Mouse (Mus musculus) liver, postnatal 0 days (tissue): ENCODE results near the gene Btnl9. TPM values are rescaled to one million over a fixed set of nuclear protein-coding genes. Genes with fewer than 3 reads are reported as not detected.

Source experiments
- ATAC-seq: fragments of 200-750 bp; cut with Nextera tagmentation; 2 replicates; pipeline ENCODE4 v1.8.0; 2017; ENCODE audit warnings: mild to moderate bottlenecking, moderate library complexity
- DNase-seq: peaks from one replicate; pipeline ENCODE4 v3.0.0-alpha.2; 2016
- H3K27ac ChIP-seq: fragments of 300-500 bp; sonication (generic); 2 replicates; pipeline ENCODE4 v1.5.1; 2014; ENCODE audit warnings: antibody characterized with exemption, moderate library complexity, mild to moderate bottlenecking, low read depth
- H3K27me3 ChIP-seq: fragments of 300-500 bp; sonication (generic); 2 replicates; pipeline ENCODE4 v1.6.1; 2014; ENCODE audit warnings: low read length, control low read depth, mixed read lengths; ENCODE audit not compliant: insufficient read depth
- H3K36me3 ChIP-seq: fragments of 300-500 bp; sonication (generic); replicated peaks from 2 replicates; pipeline ENCODE4 v1.6.1; 2014; ENCODE audit warnings: mild to moderate bottlenecking, control low read depth, low read length, moderate library complexity, mixed read lengths; ENCODE audit not compliant: insufficient read depth
- H3K4me1 ChIP-seq: fragments of 300-500 bp; sonication (generic); 2 replicates; pipeline ENCODE4 v1.6.1; 2014; ENCODE audit warnings: antibody characterized with exemption, mild to moderate bottlenecking, control low read depth; ENCODE audit not compliant: insufficient read depth
- H3K4me2 ChIP-seq: fragments of 300-500 bp; sonication (generic); 2 replicates; pipeline ENCODE4 v1.6.1; 2014; ENCODE audit warnings: low read depth, mild to moderate bottlenecking, low read length, moderate library complexity, mixed read lengths
- H3K4me3 ChIP-seq: fragments of 300-500 bp; sonication (generic); 2 replicates; pipeline ENCODE4 v1.5.1; 2014; ENCODE audit warnings: low read depth, low read length
- H3K9ac ChIP-seq: fragments of 300-500 bp; sonication (generic); replicated peaks from 2 replicates; pipeline ENCODE4 v1.6.1; 2014; ENCODE audit warnings: mild to moderate bottlenecking, moderate library complexity
- H3K9me3 ChIP-seq: fragments of 300-500 bp; sonication (generic); 2 replicates; pipeline ENCODE4 v1.6.1; 2016; ENCODE audit warnings: mild to moderate bottlenecking, control low read depth, low read length, mixed read lengths
- CTCF ChIP-seq: sonication (generic); IDR thresholded peaks from 2 replicates; pipeline ENCODE4 v1.5.1; 2016; ENCODE audit warnings: antibody characterized with exemption, low read depth
- EP300 ChIP-seq: IDR thresholded peaks from 2 replicates; pipeline ENCODE4 v1.6.1; 2016; ENCODE audit warnings: antibody characterized with exemption, low read depth, mild to moderate bottlenecking
- WGBS: fragments of 180-500 bp; shearing (Covaris S2); extraction: QIAGEN DNeasy Blood & Tissue Kit; methylation state at CpG from one replicate; pipeline ENCODE4 v1.1.7; 2014; ENCODE audit not compliant: insufficient replicate concordance; 5-methylcytosine and 5-hydroxymethylcytosine counted together
- polyA plus RNA-seq: library from polyadenylated mRNA; unstranded; fragments of >200 nt; fragmentation: Nextera tagmentation; extraction: Ambion mirVana; gene quantifications from 2 replicates; pipeline ENCODE4 v1.2.1, GENCODE M21; 2015

Btnl9 gene
- polyA plus RNA-seq, 1 experiment from 2014 or later, result 1.9 TPM

DNA sequence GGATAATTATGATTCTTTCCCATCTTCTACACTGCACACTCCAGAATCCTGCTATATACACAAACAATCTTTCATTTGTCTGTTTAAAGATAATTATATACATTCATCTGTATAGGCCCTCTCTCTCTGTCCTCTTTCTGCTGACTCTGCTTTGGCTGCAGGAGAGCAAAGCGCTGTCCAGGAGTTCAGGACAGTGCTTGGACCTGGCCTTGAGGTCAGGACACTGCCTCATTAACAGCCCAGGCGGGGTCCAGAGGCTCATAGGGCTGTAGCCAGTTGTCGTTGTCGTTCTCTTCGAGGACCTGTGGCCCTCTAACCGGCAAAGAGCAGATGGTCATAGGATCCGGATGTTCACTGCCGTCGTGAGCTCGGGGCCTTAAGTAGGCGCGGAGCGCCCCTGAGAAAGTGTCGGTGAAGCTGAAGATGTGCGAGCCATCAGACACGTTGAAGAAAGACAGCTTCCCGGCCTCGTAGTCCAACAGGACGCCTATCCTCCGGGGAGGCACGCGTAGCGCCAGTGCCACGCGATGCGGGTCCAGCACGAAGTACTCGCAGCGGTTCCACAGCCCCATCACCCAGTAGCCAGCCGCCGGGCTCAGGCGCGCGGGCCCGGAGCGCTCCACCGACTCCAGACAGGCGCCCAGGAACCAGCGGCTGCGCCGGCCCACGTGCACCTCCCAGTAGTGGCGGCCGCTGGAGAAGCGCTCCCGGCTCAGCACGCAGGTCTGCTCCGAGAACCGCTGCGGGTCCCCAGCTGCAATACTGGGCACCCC is 17.9 kb downstream of the Btnl9 start:
- WGBS, result 16% methylated on average over 43 of the region's 50 CpGs

DNA sequence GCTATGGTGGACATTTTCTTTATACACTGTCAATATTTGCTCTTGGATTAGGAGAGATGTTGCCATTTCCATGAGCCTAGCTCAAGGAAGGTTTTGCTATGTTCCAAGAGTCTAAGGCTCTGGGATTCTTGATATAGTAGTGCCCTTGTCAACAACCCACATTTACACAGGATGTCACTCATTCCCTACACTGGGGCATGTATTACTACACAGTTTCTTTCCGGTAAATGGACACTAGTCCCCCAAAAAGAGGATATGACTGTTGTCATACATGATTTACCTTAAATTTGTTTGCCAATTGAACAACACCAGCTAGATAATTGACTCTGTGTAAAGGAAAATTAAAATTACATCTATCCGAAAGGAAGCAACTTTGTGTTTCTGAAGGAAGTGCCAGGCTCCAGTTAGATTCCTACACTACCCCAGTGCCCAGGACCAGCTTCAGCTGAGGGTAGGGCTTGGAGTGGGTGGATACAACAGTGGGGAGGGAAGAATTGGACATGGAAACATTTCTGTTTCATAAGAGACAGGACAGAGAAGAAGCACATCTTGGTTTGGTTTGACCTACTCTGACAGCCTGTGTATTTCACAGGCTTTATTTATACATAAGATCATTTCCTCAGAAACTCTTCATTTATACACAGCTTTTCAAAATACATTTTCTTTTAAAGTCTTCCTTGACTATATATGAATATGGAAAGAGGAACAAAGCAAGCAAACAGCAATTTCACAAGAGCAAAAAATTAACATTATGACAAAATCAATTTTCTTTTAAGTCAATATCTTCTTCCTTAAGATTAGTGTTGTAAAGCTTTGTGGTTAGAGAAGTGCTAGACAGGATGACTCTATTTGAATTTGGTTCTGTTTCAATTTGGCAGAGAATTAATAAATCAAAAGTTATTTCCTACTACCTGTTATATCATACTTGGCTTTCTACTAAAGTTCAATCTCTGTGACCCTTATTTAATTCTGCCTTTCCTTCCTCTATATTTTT is 29.8 kb downstream of the Btnl9 start:
- no peaks in the 10 kb centered on the region for H3K9me3 ChIP-seq
- no peak for ATAC-seq
- WGBS, result 77% methylated on average over 2 of the region's 2 CpGs

More for the DNA sequence above, 17.9 kb downstream of the Btnl9 start:
- H3K9ac ChIP-seq, result no peak overlapping the region
- H3K4me2 ChIP-seq, result peak overlapping the region; percentile 47
- TF ChIP-seq EP300, result no peak
- no peak for TF ChIP-seq CTCF
- H3K36me3 ChIP-seq, result no peaks in the 10 kb centered on the region
- H3K27ac ChIP-seq, result no peak overlapping the region
- H3K27me3 ChIP-seq, result peaks cover 13% of the 10 kb centered on the region
- peaks cover 8% of the 10 kb centered on the region; the same call in 1 of the 2 replicates for H3K4me1 ChIP-seq
- H3K4me3 ChIP-seq, result peak overlapping the region; percentile 27
- H3K9me3 ChIP-seq, result peaks cover 3% of the 10 kb centered on the region; the same call in 1 of the 2 replicates
- ATAC-seq, result no peak
- peak; percentile 20 for DNase-seq

GRCm38 (mm10) chr11:49154077-49154476 is 32.9 kb downstream of the Btnl9 start, which contains the start of gene Olfr1394:
Gene Olfr1394, plus strand, starts transcription at chr11:49154377.
- Histone ChIP-seq H3K4me3 (no peak within 1 kb of the TSS), H3K27me3 (no peaks in the 10 kb centered on the region), H3K4me2 (no peak within 1 kb of the TSS), H3K36me3 (no peaks in the 10 kb centered on the region), H3K9ac (no peak within 1 kb of the TSS), H3K4me1 (no peaks in the 10 kb centered on the region), H3K27ac (no peak within 1 kb of the TSS), H3K9me3 (no peaks in the 10 kb centered on the region)
- TF ChIP-seq EP300 (no peak), CTCF (no peak)
- WGBS, result 70% methylated on average over 1 of the region's 1 CpGs
- ATAC-seq (no peak), DNase-seq (no peak)

More for the DNA sequence above, 29.8 kb downstream of the Btnl9 start:
- no peaks in the 10 kb centered on the region for H3K4me1 ChIP-seq
- no peaks in the 10 kb centered on the region for H3K27me3 ChIP-seq
- TF ChIP-seq CTCF (no peak), EP300 (no peak)
- H3K9ac ChIP-seq, result no peak overlapping the region
- H3K4me2 ChIP-seq, result no peak overlapping the region
- no peak for DNase-seq
- H3K36me3 ChIP-seq, result no peaks in the 10 kb centered on the region
- no peak overlapping the region for H3K27ac ChIP-seq
- H3K4me3 ChIP-seq, result no peak overlapping the region

DNA sequence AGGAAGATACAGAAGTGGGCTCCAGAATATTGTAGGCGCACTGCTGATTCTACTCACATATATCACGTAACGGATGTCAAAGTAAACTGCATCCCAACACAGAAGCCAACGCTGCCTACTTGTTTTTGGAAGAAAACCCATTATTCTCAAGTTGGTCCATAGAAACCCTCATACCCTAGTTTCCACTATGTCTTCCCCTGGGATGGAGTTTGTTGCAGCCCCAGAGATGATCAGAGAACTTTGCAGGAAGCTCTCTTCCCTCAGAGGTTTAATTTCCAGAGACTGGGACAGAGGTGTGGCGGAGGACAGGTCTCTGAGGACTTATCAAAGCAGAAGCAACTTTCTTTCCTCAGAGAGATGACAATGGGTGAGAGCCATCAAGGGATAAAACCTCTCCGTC is 45.0 kb downstream of the Btnl9 start, which contains the start of gene Olfr1395:
Gene Olfr1395 (plus strand): TSS at position 301 of the 400 bp plus-strand sequence.
- Histone ChIP-seq H3K4me3 (no peak within 1 kb of the TSS), H3K36me3 (no peaks in the 10 kb centered on the region), H3K9ac (no peak within 1 kb of the TSS), H3K27me3 (no peaks in the 10 kb centered on the region), H3K4me1 (no peaks in the 10 kb centered on the region), H3K9me3 (no peaks in the 10 kb centered on the region), H3K4me2 (no peak within 1 kb of the TSS), H3K27ac (no peak within 1 kb of the TSS)
- DNase-seq (no peak), ATAC-seq (no peak)
- 80% methylated on average over 6 of the region's 6 CpGs for WGBS
- TF ChIP-seq CTCF (no peak), EP300 (no peak)

GRCm38 (mm10) chr11:49124169-49124568 is 62.8 kb downstream of the Btnl9 start:
- TF ChIP-seq EP300 (0 out of 2 replicates have a peak, but pooled peaks have one; percentile 32), CTCF (no peak)
- no peak overlapping the region for H3K9ac ChIP-seq
- ATAC-seq (0 out of 2 replicates have a peak, but pooled peaks have one; percentile 47), DNase-seq (no peak)
- H3K4me1 ChIP-seq, result no peaks in the 10 kb centered on the region
- no peak overlapping the region for H3K27ac ChIP-seq
- no peaks in the 10 kb centered on the region for H3K9me3 ChIP-seq
- H3K4me3 ChIP-seq, result no peak overlapping the region
- no peaks in the 10 kb centered on the region for H3K36me3 ChIP-seq
- H3K4me2 ChIP-seq, result no peak overlapping the region
- no peaks in the 10 kb centered on the region for H3K27me3 ChIP-seq
- WGBS, result 87% methylated on average over 2 of the region's 2 CpGs

DNA sequence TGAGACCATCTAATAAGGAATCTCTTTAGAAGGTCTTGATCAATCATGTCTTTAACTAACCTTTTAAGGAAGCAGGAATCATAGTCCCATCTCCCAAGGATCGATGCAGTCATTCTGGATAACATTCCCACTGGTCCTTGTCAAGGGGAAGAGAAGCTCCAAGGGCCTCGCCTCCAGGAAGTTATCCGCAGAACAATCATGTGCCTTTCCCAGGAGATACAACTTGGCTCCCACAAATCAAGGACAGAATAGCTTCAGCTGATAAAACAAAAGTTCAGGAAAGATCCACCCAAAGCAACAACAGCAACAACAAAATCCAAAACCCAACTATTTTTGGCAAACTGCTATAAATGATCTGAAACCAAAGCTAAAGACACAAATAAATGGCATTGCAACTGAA is 67.3 kb downstream of the Btnl9 start:
- no peak for DNase-seq
- WGBS, result 75% methylated on average over 3 of the region's 3 CpGs

More for the DNA sequence above, 67.3 kb downstream of the Btnl9 start:
- H3K4me1 ChIP-seq, result no peaks in the 10 kb centered on the region
- no peak for ATAC-seq
- no peaks in the 10 kb centered on the region for H3K9me3 ChIP-seq
- no peak overlapping the region for H3K4me3 ChIP-seq
- H3K9ac ChIP-seq, result no peak overlapping the region
- no peaks in the 10 kb centered on the region for H3K27me3 ChIP-seq
- no peak overlapping the region for H3K27ac ChIP-seq
- TF ChIP-seq CTCF (no peak), EP300 (no peak)
- H3K4me2 ChIP-seq, result no peak overlapping the region
- no peaks in the 10 kb centered on the region for H3K36me3 ChIP-seq

Other genes starting within 250 kb of the Btnl9 start
- gene Psme2b, start 241.0 kb downstream of the Btnl9 start, polyA plus RNA-seq, result 4.2 and 4.5 TPM in 2 replicates
- gene Olfr56, start 208.3 kb downstream of the Btnl9 start, polyA plus RNA-seq, result 0.16 and 0.17 TPM in 2 replicates
- 0.67 and 1.2 TPM in 2 replicates for gene 9930111J21Rik1, start 207.8 kb downstream of the Btnl9 start, polyA plus RNA-seq
- gene Gm12185, start 194.9 kb downstream of the Btnl9 start, polyA plus RNA-seq, result 0.05 TPM in 1 of 2 replicates, not detected in the other
- gene Tgtp1, start 193.0 kb downstream of the Btnl9 start, polyA plus RNA-seq, result 36.5 and 38.9 TPM in 2 replicates
- gene 9930111J21Rik2, start 135.9 kb downstream of the Btnl9 start, polyA plus RNA-seq, result 1.2 and 1.4 TPM in 2 replicates
- 5.1 and 7.1 TPM in 2 replicates for gene Tgtp2, start 123.0 kb downstream of the Btnl9 start, polyA plus RNA-seq
- gene Ifi47, start 110.6 kb downstream of the Btnl9 start, polyA plus RNA-seq, result 29.7 and 29.8 TPM in 2 replicates
- not detected in 2 replicates for gene Olfr1396, start 72.3 kb downstream of the Btnl9 start, polyA plus RNA-seq
- not detected in 2 replicates for gene Olfr1395, start 44.9 kb downstream of the Btnl9 start, polyA plus RNA-seq
- gene Olfr1394, start 32.8 kb downstream of the Btnl9 start, polyA plus RNA-seq, result not detected in 2 replicates
- 8.6 and 8.8 TPM in 2 replicates for gene Zfp62, start 16.1 kb upstream of the Btnl9 start, polyA plus RNA-seq
- 56.3 and 58.2 TPM in 2 replicates for gene Mgat1, start 57.0 kb upstream of the Btnl9 start, polyA plus RNA-seq
- 0.05 and 0.07 TPM in 2 replicates for gene Olfr1393, start 91.1 kb upstream of the Btnl9 start, polyA plus RNA-seq
- gene Olfr1392, start 98.1 kb upstream of the Btnl9 start, polyA plus RNA-seq, result not detected in 2 replicates
- gene Olfr10, start 117.6 kb upstream of the Btnl9 start, polyA plus RNA-seq, result not detected in 2 replicates
- gene Olfr1391, start 135.6 kb upstream of the Btnl9 start, polyA plus RNA-seq, result not detected in 2 replicates
- gene Olfr1390, start 148.0 kb upstream of the Btnl9 start, polyA plus RNA-seq, result not detected in 2 replicates
- gene Olfr1389, start 235.9 kb upstream of the Btnl9 start, polyA plus RNA-seq, result not detected in 2 replicates
- gene Olfr1388, start 249.5 kb upstream of the Btnl9 start, polyA plus RNA-seq, result not detected in 2 replicates